Mouse (Mus musculus): ENCODE measurements around the gene Pcmt1. TPM values are rescaled to one million over a fixed set of nuclear protein-coding genes. Genes with fewer than 3 reads are reported as not detected.

Pcmt1 gene
- polyA plus RNA-seq, 1 experiment = 73.9 TPM

DNA sequence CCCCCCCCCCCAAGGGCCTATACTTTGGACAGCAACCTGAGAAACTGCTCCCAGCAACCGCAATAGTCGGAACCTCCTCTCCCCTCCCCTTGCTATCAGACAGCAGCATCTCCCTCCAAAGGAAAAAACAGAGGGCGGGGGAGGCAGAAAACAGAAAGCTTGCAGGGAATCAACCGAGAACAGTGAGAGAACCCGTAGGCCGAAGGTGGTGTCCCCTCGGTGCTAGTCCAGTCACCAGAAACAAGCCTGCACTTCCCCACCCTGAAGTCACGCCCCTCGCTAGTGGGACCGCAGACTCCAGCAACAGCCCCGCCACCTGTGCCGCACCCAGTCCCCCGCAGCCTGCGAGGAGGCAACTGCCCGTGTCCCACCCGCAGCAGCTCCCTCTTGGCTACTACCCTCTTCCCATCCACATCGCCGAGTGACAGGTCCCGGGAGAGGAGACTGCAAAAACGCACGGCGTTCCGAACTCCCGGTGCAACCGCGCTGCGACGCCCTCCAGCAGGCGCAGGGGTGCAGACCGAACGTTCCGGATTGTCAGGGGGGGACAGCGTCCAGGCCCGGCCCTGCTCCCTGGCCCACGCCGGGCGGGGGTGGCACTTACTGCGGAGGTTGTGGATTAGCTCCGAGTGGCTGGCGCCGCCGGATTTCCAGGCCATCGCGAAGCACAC is 18.3 kb downstream of the Pcmt1 start:
- Histone ChIP-seq H3K9ac (ENCODE audit: low read depth, poor library complexity, severe bottlenecking) (peak overlapping the region; percentile 86), H3K27me3 (ENCODE audit: control insufficient read depth, insufficient read depth, low read length, poor library complexity, severe bottlenecking) (no peaks in the 10 kb centered on the region), H3K9me3 (replicated peaks; ENCODE audit: control insufficient read depth, insufficient read depth, low read length, poor library complexity, severe bottlenecking) (no peaks in the 10 kb centered on the region), H3K36me3 (ENCODE audit: control insufficient read depth, insufficient read depth, low read length, poor library complexity, severe bottlenecking) (no peaks in the 10 kb centered on the region), H3K27ac (ENCODE audit: insufficient read depth, low read length) (peak overlapping the region; percentile 3; the same call in 1 of the 2 replicates), H3K4me3 (ENCODE audit: low read depth, low read length) (peak overlapping the region; percentile 93), H3K4me1 (ENCODE audit: control insufficient read depth, insufficient read depth, low read length) (no peaks in the 10 kb centered on the region)
- TF ChIP-seq POLR2A (IDR thresholded peaks at IDR 0.05; ENCODE audit: insufficient read depth, low read length) (no peak), CTCF (IDR thresholded peaks at IDR 0.05; ENCODE audit: low read depth, low read length) (no peak), EP300 (IDR thresholded peaks at IDR 0.05; ENCODE audit: insufficient read depth, low read depth, low read length) (0 out of 2 replicates have a peak, but pooled peaks have one; percentile 22)

DNA sequence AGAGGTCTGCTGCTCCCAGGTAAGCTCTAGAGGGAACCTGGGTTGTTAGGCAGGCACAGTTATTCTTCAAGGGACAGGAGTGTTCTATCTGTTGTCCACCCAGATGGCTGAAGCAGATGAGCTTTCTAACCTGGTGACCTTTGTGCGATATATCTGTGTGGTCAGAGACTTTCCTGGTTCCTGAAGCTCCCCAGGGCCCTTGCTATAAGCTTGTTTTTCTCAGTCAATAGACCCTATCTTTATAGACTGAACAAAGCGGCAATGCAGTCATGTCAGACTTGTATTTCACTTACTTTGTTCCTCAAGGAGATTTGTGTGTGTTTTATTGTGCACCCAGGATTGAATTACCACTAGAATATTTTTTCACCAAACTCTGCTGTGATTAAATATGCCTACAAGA is 29.9 kb downstream of the Pcmt1 start:
- Histone ChIP-seq H3K27ac (ENCODE audit: insufficient read depth, low read length) (no peak overlapping the region), H3K9me3 (replicated peaks; ENCODE audit: control insufficient read depth, insufficient read depth, low read length, poor library complexity, severe bottlenecking) (no peaks in the 10 kb centered on the region), H3K4me3 (ENCODE audit: low read depth, low read length) (no peak overlapping the region), H3K9ac (ENCODE audit: low read depth, poor library complexity, severe bottlenecking) (no peak overlapping the region), H3K27me3 (ENCODE audit: control insufficient read depth, insufficient read depth, low read length, poor library complexity, severe bottlenecking) (no peaks in the 10 kb centered on the region), H3K4me1 (ENCODE audit: control insufficient read depth, insufficient read depth, low read length) (peaks cover 2% of the 10 kb centered on the region), H3K36me3 (ENCODE audit: control insufficient read depth, insufficient read depth, low read length, poor library complexity, severe bottlenecking) (peaks cover 19% of the 10 kb centered on the region)
- TF ChIP-seq CTCF (IDR thresholded peaks at IDR 0.05; ENCODE audit: low read depth, low read length) (no peak), EP300 (IDR thresholded peaks at IDR 0.05; ENCODE audit: insufficient read depth, low read depth, low read length) (no peak), POLR2A (IDR thresholded peaks at IDR 0.05; ENCODE audit: insufficient read depth, low read length) (no peak)

DNA sequence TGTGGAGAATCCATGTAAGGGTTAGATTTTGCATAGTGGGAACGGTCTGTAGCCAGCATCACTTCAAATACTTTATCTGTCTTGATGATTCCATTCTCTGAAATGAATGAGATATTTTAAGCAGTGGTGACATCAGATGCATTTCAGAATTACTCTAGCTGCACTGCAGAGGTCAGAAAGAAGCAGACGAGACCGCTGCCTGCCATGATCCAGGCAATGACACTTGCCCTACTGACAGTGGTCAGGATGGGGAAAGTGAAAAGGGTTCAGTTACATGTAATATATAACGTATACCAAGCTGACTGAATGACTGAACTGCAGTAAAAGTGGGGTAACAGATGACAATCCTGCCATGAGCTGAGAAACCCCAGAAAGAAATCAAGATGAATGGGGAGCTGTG is 31.9 kb downstream of the Pcmt1 start:
- no peaks in the 10 kb centered on the region for H3K27me3 ChIP-seq (ENCODE audit: control insufficient read depth, insufficient read depth, low read length, poor library complexity, severe bottlenecking)
- no peaks in the 10 kb centered on the region for H3K9me3 ChIP-seq (replicated peaks; ENCODE audit: control insufficient read depth, insufficient read depth, low read length, poor library complexity, severe bottlenecking)
- no peak overlapping the region for H3K27ac ChIP-seq (ENCODE audit: insufficient read depth, low read length)
- H3K36me3 ChIP-seq (ENCODE audit: control insufficient read depth, insufficient read depth, low read length, poor library complexity, severe bottlenecking) = peaks cover 23% of the 10 kb centered on the region
- TF ChIP-seq EP300 (IDR thresholded peaks at IDR 0.05; ENCODE audit: insufficient read depth, low read depth, low read length) (no peak), CTCF (IDR thresholded peaks at IDR 0.05; ENCODE audit: low read depth, low read length) (no peak), POLR2A (IDR thresholded peaks at IDR 0.05; ENCODE audit: insufficient read depth, low read length) (no peak)
- peaks cover 2% of the 10 kb centered on the region for H3K4me1 ChIP-seq (ENCODE audit: control insufficient read depth, insufficient read depth, low read length)
- H3K4me3 ChIP-seq (ENCODE audit: low read depth, low read length) = no peak overlapping the region
- H3K9ac ChIP-seq (ENCODE audit: low read depth, poor library complexity, severe bottlenecking) = no peak overlapping the region

DNA sequence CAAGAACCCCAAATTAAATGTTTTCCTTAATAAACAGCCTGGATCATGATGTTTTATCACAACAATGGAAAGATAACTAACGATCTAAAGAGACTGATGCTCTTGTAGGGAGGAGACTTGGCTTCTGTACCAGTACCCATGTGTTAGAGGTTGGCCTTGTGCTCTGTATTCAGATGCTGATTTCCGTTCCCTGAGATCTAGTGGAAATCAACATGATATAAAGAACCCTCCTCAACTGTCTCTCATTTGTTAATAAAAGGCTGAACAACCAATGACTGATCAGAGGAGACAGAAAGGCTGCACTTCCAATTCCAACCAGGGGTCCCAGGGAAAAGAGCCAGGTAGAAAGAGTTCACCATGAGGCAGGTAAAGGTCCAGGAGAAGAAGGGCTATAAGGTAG is 35.0 kb downstream of the Pcmt1 start:
- Histone ChIP-seq H3K27me3 (ENCODE audit: control insufficient read depth, insufficient read depth, low read length, poor library complexity, severe bottlenecking) (no peaks in the 10 kb centered on the region), H3K27ac (ENCODE audit: insufficient read depth, low read length) (peak overlapping the region; percentile 61), H3K9me3 (replicated peaks; ENCODE audit: control insufficient read depth, insufficient read depth, low read length, poor library complexity, severe bottlenecking) (no peaks in the 10 kb centered on the region), H3K9ac (ENCODE audit: low read depth, poor library complexity, severe bottlenecking) (no peak overlapping the region), H3K4me3 (ENCODE audit: low read depth, low read length) (no peak overlapping the region), H3K4me1 (ENCODE audit: control insufficient read depth, insufficient read depth, low read length) (peaks cover under 1% of the 10 kb centered on the region), H3K36me3 (ENCODE audit: control insufficient read depth, insufficient read depth, low read length, poor library complexity, severe bottlenecking) (peaks cover 32% of the 10 kb centered on the region)
- TF ChIP-seq EP300 (IDR thresholded peaks at IDR 0.05; ENCODE audit: insufficient read depth, low read depth, low read length) (no peak), CTCF (IDR thresholded peaks at IDR 0.05; ENCODE audit: low read depth, low read length) (no peak), POLR2A (IDR thresholded peaks at IDR 0.05; ENCODE audit: insufficient read depth, low read length) (no peak)

DNA sequence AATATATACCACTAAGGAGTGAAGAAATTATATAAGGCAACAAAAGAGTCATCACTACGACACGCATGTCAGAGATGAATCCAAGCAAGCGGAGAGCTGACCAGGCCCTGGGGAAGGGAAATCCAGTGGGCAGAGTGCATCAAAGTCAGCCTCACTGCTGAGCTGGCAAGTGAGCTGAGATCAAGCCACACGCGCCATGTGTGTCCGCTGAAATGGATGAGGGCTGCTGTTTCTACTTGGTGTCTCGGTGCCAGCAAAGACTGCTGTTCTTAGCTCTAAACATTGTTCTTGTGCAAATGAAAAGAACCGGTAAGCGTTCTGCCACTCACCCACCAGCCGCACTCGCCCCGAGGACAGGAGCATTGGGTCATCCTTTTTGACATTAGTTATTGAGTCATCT is 40.6 kb downstream of the Pcmt1 start:
- H3K36me3 ChIP-seq (ENCODE audit: control insufficient read depth, insufficient read depth, low read length, poor library complexity, severe bottlenecking) = peaks cover 33% of the 10 kb centered on the region
- H3K27ac ChIP-seq (ENCODE audit: insufficient read depth, low read length) = no peak overlapping the region
- no peaks in the 10 kb centered on the region for H3K4me1 ChIP-seq (ENCODE audit: control insufficient read depth, insufficient read depth, low read length)
- no peaks in the 10 kb centered on the region for H3K9me3 ChIP-seq (replicated peaks; ENCODE audit: control insufficient read depth, insufficient read depth, low read length, poor library complexity, severe bottlenecking)
- no peak overlapping the region for H3K9ac ChIP-seq (ENCODE audit: low read depth, poor library complexity, severe bottlenecking)
- H3K27me3 ChIP-seq (ENCODE audit: control insufficient read depth, insufficient read depth, low read length, poor library complexity, severe bottlenecking) = no peaks in the 10 kb centered on the region
- H3K4me3 ChIP-seq (ENCODE audit: low read depth, low read length) = no peak overlapping the region
- TF ChIP-seq EP300 (IDR thresholded peaks at IDR 0.05; ENCODE audit: insufficient read depth, low read depth, low read length) = no peak
- TF ChIP-seq CTCF (IDR thresholded peaks at IDR 0.05; ENCODE audit: low read depth, low read length) = no peak
- no peak for TF ChIP-seq POLR2A (IDR thresholded peaks at IDR 0.05; ENCODE audit: insufficient read depth, low read length)

DNA sequence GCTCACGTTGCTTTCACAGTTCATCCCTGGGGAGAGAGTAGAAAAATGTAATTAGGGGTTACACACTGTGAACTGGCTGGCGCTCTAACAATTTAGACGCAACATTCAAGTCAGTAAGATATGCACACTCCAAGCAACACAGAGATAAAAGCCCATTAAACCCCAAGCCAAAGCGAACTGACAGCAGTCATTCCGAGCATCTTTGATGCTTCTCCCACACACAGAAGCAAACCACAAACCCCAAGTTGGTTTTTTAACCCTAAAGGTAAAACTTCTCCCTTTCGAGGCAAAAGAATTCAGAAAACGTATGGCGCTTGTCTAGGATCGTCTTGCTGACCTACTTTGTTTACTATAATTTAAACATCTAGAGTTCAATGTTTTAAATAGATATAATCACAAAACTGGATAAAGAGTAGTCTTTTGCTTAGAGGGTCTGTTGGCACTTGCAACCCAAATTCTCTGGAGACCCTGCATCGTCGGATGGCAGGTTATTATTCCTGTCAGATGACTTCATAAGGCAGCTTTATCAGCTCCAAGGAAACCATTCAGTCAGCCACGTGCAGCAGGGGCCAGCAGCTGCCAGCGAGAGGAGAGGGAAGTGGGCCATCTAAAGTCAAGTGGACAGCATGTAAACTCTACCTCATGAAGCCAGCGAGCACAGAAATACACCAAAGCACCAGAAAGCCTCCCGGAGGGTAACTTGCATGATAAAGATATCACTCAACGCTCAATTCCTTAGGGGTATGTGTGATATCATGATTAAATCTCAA is 49.8 kb downstream of the Pcmt1 start:
- no peak overlapping the region for H3K4me3 ChIP-seq (ENCODE audit: low read depth, low read length)
- H3K9me3 ChIP-seq (replicated peaks; ENCODE audit: control insufficient read depth, insufficient read depth, low read length, poor library complexity, severe bottlenecking) = no peaks in the 10 kb centered on the region
- peaks cover 8% of the 10 kb centered on the region for H3K36me3 ChIP-seq (ENCODE audit: control insufficient read depth, insufficient read depth, low read length, poor library complexity, severe bottlenecking)
- no peak overlapping the region for H3K9ac ChIP-seq (ENCODE audit: low read depth, poor library complexity, severe bottlenecking)
- H3K4me1 ChIP-seq (ENCODE audit: control insufficient read depth, insufficient read depth, low read length) = peaks cover 2% of the 10 kb centered on the region
- no peaks in the 10 kb centered on the region for H3K27me3 ChIP-seq (ENCODE audit: control insufficient read depth, insufficient read depth, low read length, poor library complexity, severe bottlenecking)
- H3K27ac ChIP-seq (ENCODE audit: insufficient read depth, low read length) = no peak overlapping the region
- TF ChIP-seq POLR2A (IDR thresholded peaks at IDR 0.05; ENCODE audit: insufficient read depth, low read length) (no peak), CTCF (IDR thresholded peaks at IDR 0.05; ENCODE audit: low read depth, low read length) (no peak), EP300 (IDR thresholded peaks at IDR 0.05; ENCODE audit: insufficient read depth, low read depth, low read length) (no peak)
